Mouse (Mus musculus) brain, embryonic 14.5 days (tissue): ENCODE data around the gene Grin2a.

Experiments used
- CTCF ChIP-seq: fragments of 200-500 bp; IDR thresholded peaks from 2 replicates; pipeline ENCODE4 v1.5.1; 2012; ENCODE audit warnings: inconsistent platforms, mild to moderate bottlenecking, moderate library complexity, borderline replicate concordance; ENCODE audit not compliant: insufficient read depth, insufficient read length; ENCODE audit errors: extremely low read depth
- POLR2A ChIP-seq: fragments of 200-500 bp; IDR thresholded peaks from 2 replicates; pipeline ENCODE4 v1.6.1; 2012; ENCODE audit warnings: mild to moderate bottlenecking, inconsistent platforms, borderline replicate concordance; ENCODE audit not compliant: poor library complexity, insufficient read depth, insufficient read length, severe bottlenecking; ENCODE audit errors: extremely low read depth

GRCm38 (mm10) chr16:10005606-10006005 is 10.2 kb upstream of the Grin2a start:
- no peak for TF ChIP-seq CTCF
- TF ChIP-seq POLR2A, result no peak
